Mouse (Mus musculus): ENCODE results near the gene Arid3c. TPM values are rescaled to one million over a fixed set of nuclear protein-coding genes. Genes with fewer than 3 reads are reported as not detected.
"Not testable (repeated sequence)": the region's sequence is repeated elsewhere in the genome, so short reads cannot be mapped to it uniquely, and the experiment has no call there.

The Arid3c gene
- polyA plus RNA-seq, 1 experiment from 2014 or later = 0.15 TPM

GRCm38 (mm10) chr4:41690014-41690413, 40.9 kb downstream of the Arid3c start:
- ATAC-seq; H3K27ac ChIP-seq (ENCODE audit: low read depth, low read length); DNase-seq (ENCODE audit: low spot score); H3K4me3 ChIP-seq (ENCODE audit: low read depth, low read length); H3K36me3 ChIP-seq (ENCODE audit: control insufficient read depth, insufficient read depth, low read length); H3K9ac ChIP-seq (ENCODE audit: low read length); H3K9me3 ChIP-seq (replicated peaks; ENCODE audit: control insufficient read depth, low read length); H3K27me3 ChIP-seq (replicated peaks; ENCODE audit: control insufficient read depth, insufficient read depth, low read length); H3K4me1 ChIP-seq (ENCODE audit: control insufficient read depth, insufficient read depth, low read length); H3K4me2 ChIP-seq (ENCODE audit: low read length): not testable (repeated sequence)
- WGBS = no CpG with 5 or more reads among the region's 4 CpGs

- H3K4me3 ChIP-seq (ENCODE audit: low read depth, low read length); H3K4me1 ChIP-seq (ENCODE audit: control insufficient read depth, insufficient read depth, low read length); ATAC-seq; H3K4me2 ChIP-seq (ENCODE audit: low read length); H3K9ac ChIP-seq (ENCODE audit: low read length); H3K27me3 ChIP-seq (replicated peaks; ENCODE audit: control insufficient read depth, insufficient read depth, low read length); H3K9me3 ChIP-seq (replicated peaks; ENCODE audit: control insufficient read depth, low read length); H3K27ac ChIP-seq (ENCODE audit: low read depth, low read length); H3K36me3 ChIP-seq (ENCODE audit: control insufficient read depth, insufficient read depth, low read length): not testable (repeated sequence)
- DNase-seq (ENCODE audit: low spot score) = peak; percentile 47
- 24% methylated on average over 1 of the region's 1 CpGs for whole genome bisulfite sequencing
Observed at GRCm38 (mm10) chr4:41688562-41688961, 42.4 kb downstream of the Arid3c start.

DNA sequence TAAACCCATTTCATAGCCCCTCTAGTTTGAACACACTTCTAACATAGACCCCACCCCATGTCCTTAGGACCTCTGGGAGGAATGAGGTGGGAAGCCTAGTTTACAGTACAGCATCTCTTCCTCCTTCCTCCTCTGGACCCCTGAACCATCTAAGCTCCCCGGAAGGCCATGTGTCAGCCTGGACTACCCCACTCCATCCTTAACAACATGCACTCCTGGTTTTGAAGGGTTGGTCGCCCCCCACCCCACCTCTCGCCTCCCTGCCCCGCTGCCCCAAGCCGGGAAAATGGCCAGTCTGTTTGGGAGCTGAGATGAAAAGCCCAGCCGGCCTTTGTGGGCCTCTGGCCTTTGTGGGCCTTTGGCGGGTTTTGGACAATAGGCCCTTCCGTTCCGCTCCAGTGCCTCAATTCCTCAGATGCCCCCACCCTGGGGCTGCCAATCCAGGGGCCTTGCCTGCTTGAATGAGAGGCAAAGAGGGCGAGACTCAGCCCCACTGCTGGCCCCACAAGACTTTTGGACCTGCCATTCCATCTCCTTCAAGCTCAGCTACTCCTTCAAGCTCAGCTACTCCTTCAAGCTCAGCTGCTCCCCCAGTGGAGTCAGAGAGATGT, 45.0 kb downstream of the Arid3c start:
- not testable (repeated sequence) for H3K4me2 ChIP-seq (ENCODE audit: low read length); H3K9me3 ChIP-seq (replicated peaks; ENCODE audit: control insufficient read depth, low read length); ATAC-seq; H3K4me3 ChIP-seq (ENCODE audit: low read depth, low read length); H3K27me3 ChIP-seq (replicated peaks; ENCODE audit: control insufficient read depth, insufficient read depth, low read length); H3K36me3 ChIP-seq (ENCODE audit: control insufficient read depth, insufficient read depth, low read length); H3K9ac ChIP-seq (ENCODE audit: low read length)
- peak; percentile 55 for DNase-seq (ENCODE audit: low spot score)
- WGBS = 3% methylated on average over 9 of the region's 10 CpGs
- Histone ChIP-seq H3K27ac (ENCODE audit: low read depth, low read length) (peak overlapping the region; percentile 33; the same call in 1 of the 2 replicates), H3K4me1 (ENCODE audit: control insufficient read depth, insufficient read depth, low read length) (peaks cover 13% of the 10 kb centered on the region)

GRCm38 (mm10) chr4:41684931-41685453, 46.0 kb downstream of the Arid3c start:
- WGBS = 0% methylated on average over 12 of the region's 14 CpGs
- peak overlapping the region; percentile 83; the same call in 1 of the 2 replicates for H3K27ac ChIP-seq (ENCODE audit: low read depth, low read length)

GRCm38 (mm10) chr4:41684131-41684930, 46.6 kb downstream of the Arid3c start:
- peak; percentile 35 for ATAC-seq
- not testable (repeated sequence) for DNase-seq (ENCODE audit: low spot score)

More at GRCm38 (mm10) chr4:41684931-41685453, 46.0 kb downstream of the Arid3c start:
- peaks cover 21% of the 10 kb centered on the region for H3K4me1 ChIP-seq (ENCODE audit: control insufficient read depth, insufficient read depth, low read length)
- not testable (repeated sequence) for H3K9ac ChIP-seq (ENCODE audit: low read length); H3K4me2 ChIP-seq (ENCODE audit: low read length); H3K36me3 ChIP-seq (ENCODE audit: control insufficient read depth, insufficient read depth, low read length); H3K9me3 ChIP-seq (replicated peaks; ENCODE audit: control insufficient read depth, low read length); H3K27me3 ChIP-seq (replicated peaks; ENCODE audit: control insufficient read depth, insufficient read depth, low read length); H3K4me3 ChIP-seq (ENCODE audit: low read depth, low read length)
- ATAC-seq = peak; percentile 19; the same call in 1 of the 2 replicates
- peak; percentile 76 for DNase-seq (ENCODE audit: low spot score)

DNA sequence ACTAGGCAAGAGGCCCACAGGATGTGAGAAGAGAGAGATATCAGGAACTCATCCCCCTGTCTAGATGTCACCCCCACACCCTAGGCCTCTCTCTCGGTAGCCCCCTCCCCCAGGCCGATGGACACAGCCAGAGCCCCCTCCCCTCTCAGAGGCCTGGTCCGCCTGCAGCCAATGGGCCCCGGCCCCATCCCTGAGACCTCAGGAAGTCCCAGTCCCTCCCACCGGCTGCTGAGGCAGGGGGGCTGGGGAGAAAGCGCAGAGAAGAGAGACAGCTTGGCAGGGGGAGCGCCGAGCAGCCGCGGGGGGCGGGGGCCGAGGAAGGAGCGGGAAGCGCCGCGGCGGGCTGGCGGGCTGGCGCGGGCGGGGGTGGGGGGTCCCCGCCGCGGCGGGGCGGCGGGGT, 47.6 kb downstream of the Arid3c start:
- H3K36me3 ChIP-seq (ENCODE audit: control insufficient read depth, insufficient read depth, low read length); DNase-seq (ENCODE audit: low spot score); H3K4me3 ChIP-seq (ENCODE audit: low read depth, low read length); H3K27ac ChIP-seq (ENCODE audit: low read depth, low read length); H3K9ac ChIP-seq (ENCODE audit: low read length); H3K9me3 ChIP-seq (replicated peaks; ENCODE audit: control insufficient read depth, low read length); H3K27me3 ChIP-seq (replicated peaks; ENCODE audit: control insufficient read depth, insufficient read depth, low read length): not testable (repeated sequence)
- Histone ChIP-seq H3K4me1 (ENCODE audit: control insufficient read depth, insufficient read depth, low read length) (peaks cover 38% of the 10 kb centered on the region), H3K4me2 (ENCODE audit: low read length) (0 out of 2 replicates have a peak overlapping the region, but pooled peaks have one; percentile 32)
- ATAC-seq = peak; percentile 38
- under 1% methylated on average over 18 of the region's 27 CpGs for WGBS

More at GRCm38 (mm10) chr4:41684131-41684930, 46.6 kb downstream of the Arid3c start:
- H3K9me3 ChIP-seq (replicated peaks; ENCODE audit: control insufficient read depth, low read length); H3K36me3 ChIP-seq (ENCODE audit: control insufficient read depth, insufficient read depth, low read length); H3K4me3 ChIP-seq (ENCODE audit: low read depth, low read length); H3K27me3 ChIP-seq (replicated peaks; ENCODE audit: control insufficient read depth, insufficient read depth, low read length); H3K9ac ChIP-seq (ENCODE audit: low read length): not testable (repeated sequence)
- 2% methylated on average over 21 of the region's 27 CpGs for WGBS
- Histone ChIP-seq H3K4me2 (ENCODE audit: low read length) (peak overlapping the region; percentile 32), H3K4me1 (ENCODE audit: control insufficient read depth, insufficient read depth, low read length) (peaks cover 28% of the 10 kb centered on the region), H3K27ac (ENCODE audit: low read depth, low read length) (peak overlapping the region; percentile 83)

DNA sequence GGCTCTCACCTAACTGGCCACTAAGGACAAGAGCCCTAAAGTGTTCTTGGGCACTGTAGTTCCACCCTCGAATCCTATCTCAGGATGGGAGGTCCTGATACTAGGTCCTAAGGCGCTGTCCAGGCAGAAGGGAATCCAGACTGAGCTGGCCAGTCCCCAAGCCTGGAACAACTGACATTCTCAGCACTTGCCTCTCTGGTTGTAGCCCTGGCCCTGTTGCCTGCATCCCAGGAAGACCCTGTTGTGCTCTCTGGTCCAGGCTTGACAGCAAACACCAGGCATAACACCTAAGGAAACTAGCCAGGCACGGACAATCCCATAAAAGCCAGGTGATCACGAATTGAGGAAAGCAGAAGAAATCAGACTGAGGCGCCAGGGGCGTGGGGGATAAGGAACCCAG, 48.2 kb downstream of the Arid3c start:
- Histone ChIP-seq H3K4me3 (ENCODE audit: low read depth, low read length) (no peak overlapping the region), H3K36me3 (ENCODE audit: control insufficient read depth, insufficient read depth, low read length) (0 out of 2 replicates have a peak, but pooled peaks cover 7% of the 10 kb centered on the region), H3K27ac (ENCODE audit: low read depth, low read length) (peak overlapping the region; percentile 75), H3K9me3 (replicated peaks; ENCODE audit: control insufficient read depth, low read length) (no peaks in the 10 kb centered on the region), H3K9ac (ENCODE audit: low read length) (peak overlapping the region; percentile 40; the same call in 1 of the 2 replicates), H3K4me1 (ENCODE audit: control insufficient read depth, insufficient read depth, low read length) (peaks cover 43% of the 10 kb centered on the region), H3K4me2 (ENCODE audit: low read length) (peak overlapping the region; percentile 28), H3K27me3 (replicated peaks; ENCODE audit: control insufficient read depth, insufficient read depth, low read length) (no peaks in the 10 kb centered on the region)
- ATAC-seq (no peak), DNase-seq (ENCODE audit: low spot score) (no peak)
- WGBS = 23% methylated on average over 6 of the region's 6 CpGs

- peak; percentile 78 for DNase-seq (ENCODE audit: low spot score)
- 0 out of 2 replicates have a peak, but pooled peaks cover 7% of the 10 kb centered on the region for H3K36me3 ChIP-seq (ENCODE audit: control insufficient read depth, insufficient read depth, low read length)
- H3K27me3 ChIP-seq (replicated peaks; ENCODE audit: control insufficient read depth, insufficient read depth, low read length) = no peaks in the 10 kb centered on the region
- WGBS = 55% methylated on average over 10 of the region's 10 CpGs
- peaks cover 51% of the 10 kb centered on the region for H3K4me1 ChIP-seq (ENCODE audit: control insufficient read depth, insufficient read depth, low read length)
- H3K9me3 ChIP-seq (replicated peaks; ENCODE audit: control insufficient read depth, low read length) = no peaks in the 10 kb centered on the region
- peak overlapping the region; percentile 5; the same call in 1 of the 2 replicates for H3K4me2 ChIP-seq (ENCODE audit: low read length)
- H3K27ac ChIP-seq (ENCODE audit: low read depth, low read length) = peak overlapping the region; percentile 75
- H3K9ac ChIP-seq (ENCODE audit: low read length) = no peak overlapping the region
- ATAC-seq = peak; percentile 32; the same call in 1 of the 2 replicates
- H3K4me3 ChIP-seq (ENCODE audit: low read depth, low read length) = no peak overlapping the region
Observed at GRCm38 (mm10) chr4:41681947-41682346, 49.0 kb downstream of the Arid3c start.
